Mouse (Mus musculus) myocyte (in vitro differentiated cells): ENCODE measurements around the gene Dnajc13. TPM values are rescaled to one million over a fixed set of nuclear protein-coding genes. Genes with fewer than 3 reads are reported as not detected.

ENCODE experiments used
- H3K27me3 ChIP-seq: one replicate; pipeline ENCODE4 v1.6.1; 2011; ENCODE audit not compliant: control insufficient read depth, insufficient read depth, insufficient read length
- H3K36me3 ChIP-seq: one replicate; pipeline ENCODE4 v1.6.1; 2011; ENCODE audit not compliant: control insufficient read depth, insufficient read depth
- H3K4me2 ChIP-seq: one replicate; pipeline ENCODE4 v1.6.1; 2011; ENCODE audit warnings: low read depth, control low read depth
- H3K4me3 ChIP-seq: one replicate; pipeline ENCODE4 v1.5.1; 2011; ENCODE audit warnings: mild to moderate bottlenecking, control low read depth, moderate library complexity
- H3K79me2 ChIP-seq: one replicate; pipeline ENCODE4 v1.6.1; 2011; ENCODE audit not compliant: control insufficient read depth, insufficient read depth
- H3ac ChIP-seq: one replicate; pipeline ENCODE4 v1.6.1; 2011; ENCODE audit not compliant: control insufficient read depth, insufficient read length
- CEBPB ChIP-seq: IDR thresholded peaks from 2 replicates; pipeline ENCODE4 v1.6.1; 2011; ENCODE audit warnings: mild to moderate bottlenecking, moderate library complexity; ENCODE audit not compliant: poor library complexity, insufficient read depth, severe bottlenecking
- E2F4 ChIP-seq: IDR thresholded peaks from one replicate; pipeline ENCODE4 v1.6.1; 2011; ENCODE audit warnings: mild to moderate bottlenecking, control low read depth, moderate library complexity; ENCODE audit not compliant: insufficient read depth
- MAX ChIP-seq: IDR thresholded peaks from one replicate; pipeline ENCODE4 v1.6.1; 2011; ENCODE audit warnings: low read depth, mild to moderate bottlenecking, control low read depth
- MYOD1 ChIP-seq, 3 experiments: IDR thresholded peaks; one replicate each; pipeline ENCODE4 v1.6.1; 2011; ENCODE audit warnings: control low read depth in 2 of 3, low read depth in 2 of 3, mild to moderate bottlenecking in 2 of 3, moderate library complexity in 1 of 3; ENCODE audit not compliant: insufficient read length in 2 of 3, control insufficient read depth in 1 of 3
- MYOG ChIP-seq, 3 experiments: IDR thresholded peaks; one replicate each; pipeline ENCODE4 v1.6.1; 2011; ENCODE audit warnings: control low read depth in 2 of 3, low read depth in 2 of 3, mild to moderate bottlenecking in 2 of 3; ENCODE audit not compliant: insufficient read length in 2 of 3, control insufficient read depth in 1 of 3, insufficient read depth in 1 of 3
- POLR2A ChIP-seq: IDR thresholded peaks from one replicate; pipeline ENCODE4 v1.6.1; 2011; ENCODE audit warnings: low read depth, mild to moderate bottlenecking, control low read depth, moderate library complexity; ENCODE audit not compliant: insufficient read length
- POLR2AphosphoS2 ChIP-seq: IDR thresholded peaks from one replicate; pipeline ENCODE4 v1.6.1; 2011; ENCODE audit warnings: low read depth, control low read depth; ENCODE audit not compliant: insufficient read length
- REST ChIP-seq: IDR thresholded peaks from one replicate; pipeline ENCODE4 v1.6.1; 2011; ENCODE audit warnings: mild to moderate bottlenecking, control low read depth, moderate library complexity; ENCODE audit not compliant: insufficient read depth, insufficient read length
- SRF ChIP-seq: IDR thresholded peaks from one replicate; pipeline ENCODE4 v1.6.1; 2011; ENCODE audit warnings: low read depth; ENCODE audit not compliant: control insufficient read depth, insufficient read length
- TCF12 ChIP-seq: IDR thresholded peaks from one replicate; pipeline ENCODE4 v1.6.1; 2011; ENCODE audit warnings: mild to moderate bottlenecking, control low read depth; ENCODE audit not compliant: poor library complexity, insufficient read depth, severe bottlenecking
- TCF3 ChIP-seq: IDR thresholded peaks from one replicate; pipeline ENCODE4 v1.6.1; 2011; ENCODE audit warnings: low read depth, control low read depth; ENCODE audit not compliant: insufficient read length
- USF1 ChIP-seq: IDR thresholded peaks from one replicate; pipeline ENCODE4 v1.6.1; 2011; ENCODE audit warnings: low read depth, mild to moderate bottlenecking, control low read depth, moderate library complexity
- polyA plus RNA-seq: library from polyadenylated mRNA; unstranded; fragments of >200 nt; fragmentation: generic; extraction: Trizol; gene quantifications from one replicate; pipeline ENCODE4 v1.2.1, GENCODE M21; 2012; ENCODE audit warnings: missing spikeins

Gene Dnajc13
- polyA plus RNA-seq, 1 experiment, result 14.1 TPM

- Histone ChIP-seq H3K4me3 (no peak overlapping the region), H3ac (no peak overlapping the region), H3K27me3 (no peaks in the 10 kb centered on the region), H3K36me3 (no peaks in the 10 kb centered on the region), H3K4me2 (no peak overlapping the region), H3K79me2 (no peaks in the 10 kb centered on the region)
- TF ChIP-seq MAX, result no peak
- TF ChIP-seq USF1, result no peak
- TF ChIP-seq CEBPB, result no peak
- TF ChIP-seq MYOD1 (IDR thresholded peaks at IDR 0.05; ENCODE audit: control insufficient read depth in 1 of 3, insufficient read length in 2 of 3, low read depth in 2 of 3), result no peak
- TF ChIP-seq MYOG (IDR thresholded peaks at IDR 0.05; ENCODE audit: control insufficient read depth in 1 of 3, insufficient read depth in 1 of 3, insufficient read length in 2 of 3, low read depth in 2 of 3), result no peak
- no peak for TF ChIP-seq TCF3
These were observed 132.5 kb downstream of the Dnajc13 start for GRCm38 (mm10) chr9:104130141-104130755.

- Histone ChIP-seq H3K36me3 (no peaks in the 10 kb centered on the region), H3K4me3 (no peak overlapping the region)
These were observed 134.6 kb downstream of the Dnajc13 start for GRCm38 (mm10) chr9:104128110-104128509.

GRCm38 (mm10) chr9:104126833-104127232, 135.9 kb downstream of the Dnajc13 start, which contains the start of gene Ackr4:
Gene Ackr4, minus strand, starts transcription at chr9:104126933.
- H3K79me2 ChIP-seq, result no peaks in the 10 kb centered on the region
- no peak within 1 kb of the TSS for H3K4me2 ChIP-seq
- H3K27me3 ChIP-seq, result no peaks in the 10 kb centered on the region
- H3ac ChIP-seq, result no peak within 1 kb of the TSS
- no peaks in the 10 kb centered on the region for H3K36me3 ChIP-seq
- H3K4me3 ChIP-seq, result no peak within 1 kb of the TSS
- no peak for TF ChIP-seq POLR2AphosphoS2
- no peak for TF ChIP-seq SRF

More at GRCm38 (mm10) chr9:104128110-104128509, 134.6 kb downstream of the Dnajc13 start:
- H3K27me3 ChIP-seq, result no peaks in the 10 kb centered on the region
- TF ChIP-seq POLR2A (no peak), POLR2AphosphoS2 (no peak), MAX (no peak)
- H3K79me2 ChIP-seq, result no peaks in the 10 kb centered on the region
- no peak overlapping the region for H3K4me2 ChIP-seq
- no peak overlapping the region for H3ac ChIP-seq

GRCm38 (mm10) chr9:104123622-104124021, 139.1 kb downstream of the Dnajc13 start:
- H3ac ChIP-seq, result no peak overlapping the region
- no peak overlapping the region for H3K4me2 ChIP-seq
- no peaks in the 10 kb centered on the region for H3K27me3 ChIP-seq
- no peaks in the 10 kb centered on the region for H3K36me3 ChIP-seq
- no peak overlapping the region for H3K4me3 ChIP-seq
- TF ChIP-seq USF1 (no peak), REST (no peak), POLR2AphosphoS2 (no peak), MAX (no peak), MYOG (IDR thresholded peaks at IDR 0.05; ENCODE audit: control insufficient read depth in 1 of 3, insufficient read depth in 1 of 3, insufficient read length in 2 of 3, low read depth in 2 of 3) (no peak), POLR2A (no peak), SRF (no peak), MYOD1 (IDR thresholded peaks at IDR 0.05; ENCODE audit: control insufficient read depth in 1 of 3, insufficient read length in 2 of 3, low read depth in 2 of 3) (no peak), TCF12 (no peak), CEBPB (no peak), TCF3 (no peak)
- H3K79me2 ChIP-seq, result no peaks in the 10 kb centered on the region

GRCm38 (mm10) chr9:104123101-104123500, 139.6 kb downstream of the Dnajc13 start:
- Histone ChIP-seq H3K27me3 (no peaks in the 10 kb centered on the region), H3K4me2 (no peak overlapping the region), H3K4me3 (no peak overlapping the region), H3K36me3 (no peaks in the 10 kb centered on the region), H3K79me2 (no peaks in the 10 kb centered on the region), H3ac (no peak overlapping the region)
- TF ChIP-seq REST (no peak), TCF12 (no peak), USF1 (no peak), POLR2A (no peak), TCF3 (no peak), MYOD1 (IDR thresholded peaks at IDR 0.05; ENCODE audit: control insufficient read depth in 1 of 3, insufficient read length in 2 of 3, low read depth in 2 of 3) (no peak), MYOG (IDR thresholded peaks at IDR 0.05; ENCODE audit: control insufficient read depth in 1 of 3, insufficient read depth in 1 of 3, insufficient read length in 2 of 3, low read depth in 2 of 3) (no peak), POLR2AphosphoS2 (no peak), CEBPB (no peak)

GRCm38 (mm10) chr9:104109151-104109550, 153.6 kb downstream of the Dnajc13 start:
- H3K4me3 ChIP-seq, result no peak overlapping the region
- no peaks in the 10 kb centered on the region for H3K79me2 ChIP-seq
- no peak overlapping the region for H3ac ChIP-seq
- H3K4me2 ChIP-seq, result no peak overlapping the region
- H3K36me3 ChIP-seq, result no peaks in the 10 kb centered on the region
- TF ChIP-seq REST (no peak), MAX (no peak), TCF12 (no peak), MYOD1 (IDR thresholded peaks at IDR 0.05; ENCODE audit: control insufficient read depth in 1 of 3, insufficient read length in 2 of 3, low read depth in 2 of 3) (no peak), POLR2A (no peak), POLR2AphosphoS2 (no peak), E2F4 (no peak), MYOG (IDR thresholded peaks at IDR 0.05; ENCODE audit: control insufficient read depth in 1 of 3, insufficient read depth in 1 of 3, insufficient read length in 2 of 3, low read depth in 2 of 3) (no peak), USF1 (no peak), TCF3 (no peak), CEBPB (no peak), SRF (no peak)
- no peaks in the 10 kb centered on the region for H3K27me3 ChIP-seq
